Mouse (Mus musculus) limb, embryonic 10.5 days (tissue): ENCODE data around the gene Prok2. TPM values are rescaled to one million over a fixed set of nuclear protein-coding genes. Genes with fewer than 3 reads are reported as not detected.

Experiments used
- DNase-seq: peaks from one replicate; pipeline ENCODE4 v3.0.0-alpha.2; 2017; ENCODE audit warnings: low spot score
- H3K27ac ChIP-seq: fragments of 300-500 bp; sonication (generic); 2 replicates; pipeline ENCODE4 v1.5.1; 2016; ENCODE audit warnings: mild to moderate bottlenecking
- H3K27me3 ChIP-seq: fragments of 300-500 bp; sonication (generic); 2 replicates; pipeline ENCODE4 v1.6.1; 2016; ENCODE audit warnings: low read depth, mild to moderate bottlenecking; ENCODE audit not compliant: poor library complexity, severe bottlenecking
- H3K36me3 ChIP-seq: fragments of 300-500 bp; sonication (generic); 2 replicates; pipeline ENCODE4 v1.6.1; 2016; ENCODE audit warnings: mild to moderate bottlenecking, moderate library complexity
- H3K4me1 ChIP-seq: fragments of 300-500 bp; sonication (generic); 2 replicates; pipeline ENCODE4 v1.6.1; 2016
- H3K4me3 ChIP-seq: fragments of 300-500 bp; sonication (generic); 2 replicates; pipeline ENCODE4 v1.5.1; 2016; ENCODE audit warnings: mild to moderate bottlenecking, moderate library complexity
- H3K9me3 ChIP-seq: fragments of 300-500 bp; sonication (generic); replicated peaks from 2 replicates; pipeline ENCODE4 v1.6.1; 2016; ENCODE audit warnings: mild to moderate bottlenecking
- WGBS: fragments of 180-500 bp; shearing (Covaris S2); methylation state at CpG from one replicate; pipeline ENCODE4 v1.1.7; 2016; 5-methylcytosine and 5-hydroxymethylcytosine counted together
- polyA plus RNA-seq: library from polyadenylated mRNA; unstranded; fragments of >200 nt; fragmentation: Nextera tagmentation; extraction: Ambion mirVana; gene quantifications from 2 replicates; pipeline ENCODE4 v1.2.1, GENCODE M21; 2016

Gene Prok2
- polyA plus RNA-seq, 1 experiment from 2014 or later, result not detected

DNA sequence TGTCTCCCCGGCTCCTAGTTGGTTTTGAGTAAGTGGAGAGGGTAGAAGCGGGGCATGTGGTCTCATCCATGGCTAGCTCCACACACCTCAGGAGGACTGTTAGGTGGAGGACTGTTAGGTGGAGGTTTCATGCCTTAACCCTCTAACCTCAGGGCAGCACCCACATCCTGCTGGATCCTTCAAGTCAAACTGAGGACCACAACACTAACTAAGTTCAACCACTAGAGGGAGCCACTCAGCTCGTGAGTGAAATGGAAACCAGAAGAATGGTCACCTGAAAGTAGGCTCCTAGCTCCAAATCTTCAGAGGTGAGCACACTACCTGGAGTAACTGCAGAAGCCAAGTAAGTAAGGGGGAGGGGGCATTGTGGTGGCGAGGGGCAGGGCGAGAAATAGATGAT lies 41.3 kb downstream of the Prok2 start:
- no peaks in the 10 kb centered on the region; the same call in 1 of the 2 replicates for H3K9me3 ChIP-seq
- H3K4me3 ChIP-seq, result no peak overlapping the region
- peaks cover 10% of the 10 kb centered on the region for H3K27me3 ChIP-seq
- H3K4me1 ChIP-seq, result no peaks in the 10 kb centered on the region
- WGBS, result 51% methylated on average over 5 of the region's 5 CpGs
- DNase-seq, result no peak
- H3K36me3 ChIP-seq, result no peaks in the 10 kb centered on the region
- H3K27ac ChIP-seq, result no peak overlapping the region

DNA sequence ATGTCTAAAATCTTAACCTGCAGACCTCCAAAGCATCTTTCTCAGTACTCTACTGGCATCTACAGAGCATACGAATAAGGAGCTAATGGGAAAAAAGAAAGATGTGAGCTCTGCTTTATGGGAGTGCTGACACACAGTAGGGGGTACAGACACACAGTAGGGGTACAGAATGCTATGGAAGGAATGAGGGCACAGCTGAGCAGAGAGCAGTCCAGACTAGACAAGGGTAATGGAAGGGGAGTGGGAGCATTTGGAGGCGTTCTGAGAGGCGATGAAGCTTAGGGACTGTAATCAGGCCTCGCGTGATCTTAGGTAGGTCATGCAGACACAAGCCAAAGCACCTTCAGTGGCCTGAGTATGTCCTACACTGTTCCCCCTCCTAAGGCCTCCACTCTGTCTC lies 42.2 kb downstream of the Prok2 start:
- Histone ChIP-seq H3K27me3 (peaks cover under 1% of the 10 kb centered on the region; the same call in 1 of the 2 replicates), H3K4me1 (peaks cover 3% of the 10 kb centered on the region; the same call in 1 of the 2 replicates), H3K27ac (no peak overlapping the region), H3K4me3 (no peak overlapping the region), H3K9me3 (no peaks in the 10 kb centered on the region; the same call in 1 of the 2 replicates), H3K36me3 (no peaks in the 10 kb centered on the region)
- DNase-seq, result no peak
- 91% methylated on average over 5 of the region's 5 CpGs for WGBS

DNA sequence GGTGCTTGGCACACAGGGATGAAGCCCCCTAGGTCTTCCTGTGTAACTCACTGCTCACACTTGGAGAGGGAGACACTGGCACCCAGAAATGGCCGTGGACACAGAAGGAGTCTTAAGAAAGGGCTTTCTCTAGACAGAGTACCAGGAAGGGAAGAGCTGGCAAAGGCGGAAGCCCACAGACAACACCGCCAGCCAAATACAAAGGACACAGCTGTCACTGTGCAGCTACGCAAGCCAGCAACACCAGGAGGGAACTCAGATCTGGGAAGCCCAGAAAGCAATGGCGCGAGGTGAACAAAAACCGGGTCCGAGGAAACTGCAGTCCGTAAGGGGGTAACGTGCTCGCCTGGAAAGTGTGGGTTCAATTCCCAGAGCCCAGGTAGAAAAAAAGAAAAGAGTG lies 48.1 kb downstream of the Prok2 start:
- H3K4me3 ChIP-seq, result no peak overlapping the region
- no peaks in the 10 kb centered on the region for H3K9me3 ChIP-seq
- no peak overlapping the region for H3K27ac ChIP-seq
- no peaks in the 10 kb centered on the region for H3K27me3 ChIP-seq
- WGBS, result 82% methylated on average over 11 of the region's 11 CpGs
- no peaks in the 10 kb centered on the region for H3K36me3 ChIP-seq
- no peak for DNase-seq
- H3K4me1 ChIP-seq, result peaks cover 3% of the 10 kb centered on the region; the same call in 1 of the 2 replicates

DNA sequence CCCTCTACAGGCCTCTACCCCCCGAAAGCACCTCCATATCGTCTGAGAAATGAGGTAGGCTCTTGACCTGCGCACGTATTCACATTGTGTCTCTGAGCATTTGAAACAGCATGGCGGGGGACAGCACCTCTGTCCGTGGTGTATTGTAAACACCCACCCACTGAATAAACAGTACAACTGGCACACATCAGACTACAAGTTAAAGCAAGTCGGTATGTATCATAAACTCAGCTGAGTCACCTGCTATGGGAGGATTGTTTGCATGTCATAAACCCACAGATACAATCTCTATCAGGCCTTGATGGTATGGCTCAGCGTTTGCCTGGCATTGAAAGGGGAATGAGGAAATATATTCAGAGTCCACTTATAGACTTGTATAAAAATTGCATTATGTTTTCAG lies 48.9 kb downstream of the Prok2 start:
- Histone ChIP-seq H3K9me3 (no peaks in the 10 kb centered on the region), H3K4me3 (no peak overlapping the region), H3K27ac (no peak overlapping the region), H3K36me3 (no peaks in the 10 kb centered on the region), H3K27me3 (no peaks in the 10 kb centered on the region), H3K4me1 (peaks cover 3% of the 10 kb centered on the region; the same call in 1 of the 2 replicates)
- no peak for DNase-seq
- WGBS, result 91% methylated on average over 8 of the region's 8 CpGs

DNA sequence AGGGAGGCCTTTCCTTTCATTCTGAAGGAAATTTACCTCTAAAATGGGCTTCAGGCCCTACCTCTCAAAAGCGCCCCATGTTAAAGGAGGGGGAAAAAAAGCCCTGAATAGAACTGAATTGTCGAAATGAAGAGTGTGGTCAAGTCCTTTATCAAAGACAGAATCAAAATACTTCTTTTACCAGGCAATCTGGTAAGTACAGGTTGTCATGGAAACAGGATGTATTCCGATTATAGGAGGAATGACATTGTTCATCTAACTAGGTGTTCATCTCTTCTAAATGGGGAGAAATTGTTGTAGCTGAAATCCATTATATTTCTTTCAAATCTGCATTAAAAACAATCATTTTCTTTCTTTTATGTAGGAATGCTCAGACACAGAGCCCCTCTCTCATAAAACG lies 51.7 kb downstream of the Prok2 start:
- no peaks in the 10 kb centered on the region for H3K36me3 ChIP-seq
- H3K27me3 ChIP-seq, result peaks cover 3% of the 10 kb centered on the region; the same call in 1 of the 2 replicates
- H3K9me3 ChIP-seq, result no peaks in the 10 kb centered on the region
- WGBS, result 86% methylated on average over 4 of the region's 4 CpGs
- DNase-seq, result no peak
- H3K4me1 ChIP-seq, result peaks cover 7% of the 10 kb centered on the region
- no peak overlapping the region for H3K4me3 ChIP-seq
- no peak overlapping the region for H3K27ac ChIP-seq

DNA sequence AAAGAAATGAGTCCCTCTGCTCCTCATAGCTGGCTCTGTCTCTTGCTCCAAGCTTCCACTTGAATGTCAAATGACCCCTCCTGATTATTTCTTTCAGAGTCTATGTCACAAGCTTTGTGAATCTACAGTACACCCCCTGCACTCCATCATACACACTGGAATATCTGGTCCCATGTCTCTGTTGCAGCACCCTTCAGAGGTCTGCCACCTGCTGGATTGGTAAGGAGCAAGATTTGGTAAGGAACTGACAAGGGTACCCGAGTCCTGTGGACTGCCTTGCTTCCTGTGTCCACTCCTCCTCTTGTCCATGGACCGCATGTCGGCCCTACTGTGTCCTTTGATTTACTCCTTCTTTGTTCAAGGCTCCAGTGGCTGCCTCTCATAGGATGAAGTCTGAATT lies 54.4 kb downstream of the Prok2 start:
- no peak for DNase-seq
- Histone ChIP-seq H3K9me3 (no peaks in the 10 kb centered on the region), H3K27me3 (peaks cover 14% of the 10 kb centered on the region; the same call in 1 of the 2 replicates), H3K36me3 (no peaks in the 10 kb centered on the region), H3K4me3 (no peak overlapping the region), H3K4me1 (peaks cover 26% of the 10 kb centered on the region), H3K27ac (no peak overlapping the region)
- WGBS, result 73% methylated on average over 3 of the region's 3 CpGs

DNA sequence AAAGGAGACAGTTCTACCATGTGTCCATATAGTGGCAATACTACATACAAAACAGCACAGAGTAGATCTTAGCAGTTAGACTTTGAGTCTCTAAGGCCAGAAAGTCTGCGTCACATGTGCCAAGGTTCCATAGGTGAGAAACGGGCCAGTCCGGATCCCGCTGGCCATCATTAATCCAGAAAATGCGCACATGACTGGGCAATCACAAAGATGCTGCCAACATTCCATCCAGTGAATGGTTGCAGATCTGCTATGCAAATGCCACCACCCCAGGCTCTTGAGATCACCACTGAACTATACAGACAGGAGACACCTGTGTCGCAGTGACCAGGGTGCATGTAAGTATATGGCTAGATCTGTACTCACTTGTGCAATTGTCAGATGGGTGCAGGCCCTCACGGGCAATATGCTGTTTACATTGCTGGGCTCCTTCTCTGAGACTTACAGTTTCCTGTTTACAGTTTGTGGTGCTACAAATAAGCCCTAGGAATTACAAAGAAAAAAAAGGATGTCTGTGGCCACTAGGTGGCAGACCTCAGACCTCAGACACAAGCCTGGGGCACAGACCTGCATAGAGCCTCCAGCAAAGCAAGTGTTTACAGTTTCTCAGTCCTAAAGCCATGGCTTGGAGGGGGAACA lies 55.6 kb downstream of the Prok2 start:
- Histone ChIP-seq H3K27ac (no peak overlapping the region), H3K27me3 (peaks cover 14% of the 10 kb centered on the region; the same call in 1 of the 2 replicates), H3K36me3 (no peaks in the 10 kb centered on the region), H3K4me3 (no peak overlapping the region), H3K4me1 (peaks cover 36% of the 10 kb centered on the region), H3K9me3 (no peaks in the 10 kb centered on the region)
- DNase-seq, result peak; percentile 68
- WGBS, result 81% methylated on average over 7 of the region's 7 CpGs

DNA sequence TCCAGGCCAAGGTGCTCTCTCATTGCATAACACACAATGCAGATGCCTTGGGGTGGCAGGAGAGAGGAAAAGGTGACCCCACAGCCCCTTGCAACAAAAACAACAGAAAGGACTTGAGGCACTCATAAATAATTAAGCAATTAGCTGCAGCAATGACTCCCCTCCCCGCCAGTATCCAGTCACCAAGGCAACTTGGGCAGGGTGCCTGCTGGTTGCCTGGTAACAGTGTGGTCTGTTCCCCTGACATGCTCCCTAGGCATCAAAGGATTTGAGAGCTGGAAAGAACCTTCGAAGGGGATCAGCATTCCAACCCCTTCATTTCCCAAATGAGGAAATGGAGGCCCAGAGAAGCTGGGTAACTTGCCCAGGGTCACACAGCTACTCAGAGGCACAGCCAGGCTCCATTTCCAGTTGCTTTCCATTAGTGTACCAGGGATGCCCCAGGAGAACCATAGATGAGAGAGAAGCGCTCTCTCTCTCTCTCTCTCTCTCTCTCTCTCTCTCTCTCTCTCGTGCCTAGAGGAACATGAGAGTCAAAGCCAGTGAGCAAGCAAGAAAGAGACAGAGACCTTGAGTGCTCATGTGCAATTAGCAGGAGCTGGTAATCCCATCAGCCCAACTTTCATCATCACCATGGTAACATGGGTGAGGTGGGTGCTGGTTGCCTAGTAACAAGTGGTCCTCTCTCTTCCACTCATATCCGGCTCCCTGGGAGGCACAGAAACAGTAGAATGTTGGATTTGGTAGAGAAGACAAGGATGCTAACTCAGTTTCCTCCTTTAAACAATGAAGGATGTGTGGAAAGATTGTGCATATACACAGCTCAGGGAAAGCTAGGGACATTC lies 56.5 kb downstream of the Prok2 start:
- WGBS, result 41% methylated on average over 5 of the region's 5 CpGs
- Histone ChIP-seq H3K9me3 (no peaks in the 10 kb centered on the region), H3K36me3 (no peaks in the 10 kb centered on the region), H3K4me3 (no peak overlapping the region), H3K27me3 (peaks cover 15% of the 10 kb centered on the region; the same call in 1 of the 2 replicates), H3K4me1 (peaks cover 39% of the 10 kb centered on the region), H3K27ac (no peak overlapping the region)
- no peak for DNase-seq

DNA sequence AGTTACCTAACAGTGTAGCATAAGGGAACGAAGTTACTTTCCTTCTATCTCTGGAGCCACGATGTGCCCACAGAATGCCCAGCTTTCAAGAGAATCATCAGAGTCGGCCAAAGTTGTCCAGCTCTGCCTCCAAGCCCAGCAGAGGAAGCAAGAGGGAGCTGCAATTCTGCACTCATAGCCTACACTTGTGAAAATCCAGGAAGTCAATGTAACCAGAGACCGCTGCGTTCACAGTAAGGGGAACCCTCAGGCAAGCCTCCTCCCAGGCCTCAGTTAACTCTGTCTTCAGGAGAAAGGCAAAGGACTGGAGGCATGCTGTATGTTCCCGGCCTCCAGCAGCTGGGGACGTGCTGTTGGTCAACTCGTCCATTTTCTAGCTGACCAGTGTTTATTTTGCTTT lies 58.9 kb downstream of the Prok2 start:
- H3K4me3 ChIP-seq, result peak overlapping the region; percentile 84
- H3K9me3 ChIP-seq, result no peaks in the 10 kb centered on the region
- WGBS, result 25% methylated on average over 8 of the region's 8 CpGs
- no peaks in the 10 kb centered on the region for H3K36me3 ChIP-seq
- peaks cover 45% of the 10 kb centered on the region for H3K4me1 ChIP-seq
- DNase-seq, result peak; percentile 54
- peak overlapping the region; percentile 94 for H3K27ac ChIP-seq
- peaks cover 24% of the 10 kb centered on the region; the same call in 1 of the 2 replicates for H3K27me3 ChIP-seq

DNA sequence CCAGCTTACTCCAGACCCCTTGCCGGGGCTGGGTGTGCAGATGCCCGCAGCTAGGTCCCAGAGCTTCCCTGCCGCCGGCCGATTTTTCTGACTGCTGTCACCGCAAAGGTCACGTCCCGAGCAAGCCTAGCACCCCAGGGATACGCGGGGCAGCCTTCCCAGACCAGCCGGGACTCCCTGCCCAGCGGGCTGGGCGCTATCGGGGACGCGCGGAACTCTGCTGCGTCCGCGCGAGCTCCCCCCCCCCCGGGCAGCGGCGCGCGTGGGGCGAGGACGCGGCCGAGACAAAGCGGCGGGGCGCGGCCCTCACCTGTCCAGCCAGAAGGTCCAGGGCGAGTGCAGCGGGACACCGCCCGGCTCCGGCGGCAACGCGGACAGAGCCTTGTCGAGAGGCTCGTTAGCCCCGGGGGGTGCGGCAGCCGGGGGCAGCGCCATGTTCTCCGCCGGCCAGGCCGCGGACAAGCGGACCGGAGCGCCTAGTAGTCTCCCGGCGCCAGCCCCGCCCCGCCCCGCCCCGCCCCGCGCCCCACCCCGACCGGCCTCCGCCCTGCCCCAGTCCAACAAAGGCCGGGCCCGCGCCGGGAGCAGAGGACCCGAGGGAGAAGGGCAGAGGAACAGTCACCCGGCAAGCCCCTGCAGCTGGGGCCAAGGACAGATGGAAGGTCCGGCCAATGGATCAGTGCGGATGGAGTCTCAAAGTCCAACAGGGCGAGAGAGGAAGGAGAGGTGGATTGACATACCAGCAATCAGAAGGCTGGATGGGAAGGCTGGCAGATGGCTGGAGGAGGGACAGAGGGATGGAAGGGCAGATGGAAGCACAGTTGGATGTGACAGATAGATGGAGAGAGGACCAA lies 59.6 kb downstream of the Prok2 start, which contains the start of the genes Eif4e3 and Gm20696:
Gene Eif4e3 (minus strand): TSS at position 454 of the 854 bp plus-strand sequence.
Gene Gm20696 (minus strand): TSS at position 480 of the 854 bp plus-strand sequence.
- Histone ChIP-seq H3K4me3 (peak within 1 kb of the TSS; percentile 84), H3K27ac (peak within 1 kb of the TSS; percentile 94), H3K4me1 (peaks cover 45% of the 10 kb centered on the region), H3K36me3 (no peaks in the 10 kb centered on the region), H3K9me3 (no peaks in the 10 kb centered on the region), H3K27me3 (peaks cover 24% of the 10 kb centered on the region; the same call in 1 of the 2 replicates)
- peak; percentile 81 for DNase-seq
- WGBS, result under 1% methylated on average over 72 of the region's 75 CpGs

DNA sequence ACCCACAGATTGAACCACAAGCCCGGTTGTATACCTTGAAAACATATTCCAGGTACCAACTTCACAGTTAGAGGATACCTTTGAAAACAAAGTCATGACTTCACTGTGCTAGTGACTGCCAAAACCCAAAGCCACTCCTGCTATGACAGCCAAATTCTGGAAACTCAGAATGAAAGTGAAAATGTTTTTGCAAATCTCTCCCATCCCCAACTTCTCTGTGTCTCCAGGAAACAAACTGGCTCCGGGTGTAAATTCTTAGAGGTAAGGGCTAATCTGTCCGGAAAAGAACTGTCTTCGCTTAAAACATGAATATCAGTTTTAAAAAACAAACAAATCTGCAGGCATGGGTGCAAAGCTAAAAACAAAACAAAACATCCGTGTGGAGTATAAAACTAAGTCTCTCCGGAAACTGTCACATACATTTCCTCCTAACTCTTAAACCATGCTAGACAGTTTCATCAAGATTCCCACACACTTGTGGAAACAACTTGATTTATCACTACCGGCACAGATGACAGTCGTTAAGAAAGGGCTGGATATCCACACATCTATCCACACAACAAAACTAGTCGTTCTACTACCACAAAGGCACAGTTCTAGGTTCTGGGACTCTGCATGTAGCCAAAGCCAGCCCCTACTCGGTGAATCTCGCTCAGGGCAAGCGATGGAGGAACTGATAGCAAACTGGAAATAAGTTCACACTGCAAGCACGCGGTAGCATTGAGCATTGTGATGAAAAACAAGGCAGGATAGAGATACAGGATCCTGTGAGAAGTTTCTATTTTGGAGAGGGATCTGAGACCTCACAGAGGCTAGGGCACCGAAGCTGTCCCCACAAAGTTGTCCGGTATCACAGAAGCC lies 60.5 kb downstream of the Prok2 start:
- DNase-seq, result no peak
- H3K4me3 ChIP-seq, result peak overlapping the region; percentile 84
- no peaks in the 10 kb centered on the region for H3K9me3 ChIP-seq
- 0 out of 2 replicates have a peak, but pooled peaks cover 21% of the 10 kb centered on the region for H3K27me3 ChIP-seq
- H3K27ac ChIP-seq, result peak overlapping the region; percentile 94
- WGBS, result 34% methylated on average over 16 of the region's 16 CpGs
- H3K4me1 ChIP-seq, result peaks cover 46% of the 10 kb centered on the region
- no peaks in the 10 kb centered on the region for H3K36me3 ChIP-seq
